Mouse (Mus musculus): ENCODE data around the gene Fam228b.

- TF ChIP-seq CTCF (IDR thresholded peaks at IDR 0.05; ENCODE audit: insufficient read depth, low read length) (no peak), POLR2A (IDR thresholded peaks at IDR 0.05; ENCODE audit: borderline replicate concordance, extremely low read depth, low read depth, low read length) (no peak)
Measured at GRCm38 (mm10) chr12:4694534-4694933, 74.5 kb downstream of the Fam228b start.
